Mouse (Mus musculus): Measurements from ENCODE around the gene Ercc4.

The Ercc4 gene

GRCm38 (mm10) chr16:13194882-13195281, 85.4 kb downstream of the Ercc4 start:
- DNase-seq (ENCODE audit: low read depth, low spot score) = no peak

- no peak for DNase-seq (ENCODE audit: low read depth, low spot score)
These were observed 87.1 kb downstream of the Ercc4 start for GRCm38 (mm10) chr16:13196626-13197025.

GRCm38 (mm10) chr16:13197293-13197692, 87.8 kb downstream of the Ercc4 start:
- no peak for DNase-seq (ENCODE audit: low read depth, low spot score)

- DNase-seq (ENCODE audit: low read depth, low spot score) = no peak
These were observed 89.7 kb downstream of the Ercc4 start for GRCm38 (mm10) chr16:13199204-13199603.
